Mouse (Mus musculus): ENCODE measurements at regions not wholly inside any gene's neighbourhood (a gene's known extent, or its start where the extent isn't known, plus 50 kb on each side); places are given as distances from the start of the nearest gene placed in this dataset.

GRCm38 (mm10) chr10:99375101-99375500 lies 112.1 kb downstream of the Dusp6 start:
- DNase-seq = no peak

- no peak for DNase-seq
These were observed 113.4 kb downstream of the Dusp6 start for GRCm38 (mm10) chr10:99376430-99376829.

GRCm38 (mm10) chr10:99377548-99377947 lies 114.5 kb downstream of the Dusp6 start:
- DNase-seq = no peak

- DNase-seq = no peak
These were observed 116.1 kb downstream of the Dusp6 start for GRCm38 (mm10) chr10:99379156-99379555.

- no peak for DNase-seq
These were observed 117.1 kb downstream of the Dusp6 start for GRCm38 (mm10) chr10:99380170-99380569.

GRCm38 (mm10) chr10:99383028-99383427 lies 120.0 kb downstream of the Dusp6 start:
- no peak for DNase-seq

- no peak for DNase-seq
These were observed 121.3 kb downstream of the Dusp6 start for GRCm38 (mm10) chr10:99384366-99384765.

GRCm38 (mm10) chr10:99384851-99385250 lies 121.8 kb downstream of the Dusp6 start:
- no peak for DNase-seq

GRCm38 (mm10) chr10:99385854-99386253 lies 122.8 kb downstream of the Dusp6 start:
- DNase-seq = no peak

GRCm38 (mm10) chr10:99388526-99388925 lies 125.5 kb downstream of the Dusp6 start:
- DNase-seq = peak; percentile 34

- DNase-seq = no peak
These were observed 126.0 kb downstream of the Dusp6 start for GRCm38 (mm10) chr10:99388986-99389385.

GRCm38 (mm10) chr10:99390609-99391183 lies 127.7 kb downstream of the Dusp6 start:
- no peak for DNase-seq

GRCm38 (mm10) chr10:99391725-99392124 lies 128.7 kb downstream of the Dusp6 start:
- DNase-seq = no peak

- DNase-seq = no peak
These were observed 129.9 kb downstream of the Dusp6 start for GRCm38 (mm10) chr10:99392979-99393378.

GRCm38 (mm10) chr10:99393523-99393922 lies 130.5 kb downstream of the Dusp6 start:
- no peak for DNase-seq

- no peak for DNase-seq
These were observed 132.4 kb downstream of the Dusp6 start for GRCm38 (mm10) chr10:99395411-99395810.

GRCm38 (mm10) chr10:99396630-99397029 lies 133.6 kb downstream of the Dusp6 start:
- DNase-seq = no peak

GRCm38 (mm10) chr10:99400076-99400475 lies 137.0 kb downstream of the Dusp6 start:
- DNase-seq = no peak

- no peak for DNase-seq
These were observed 143.7 kb downstream of the Dusp6 start for GRCm38 (mm10) chr10:99406764-99407163.

GRCm38 (mm10) chr10:99408786-99409185 lies 145.8 kb downstream of the Dusp6 start:
- DNase-seq = no peak

GRCm38 (mm10) chr10:99409744-99410143 lies 146.7 kb downstream of the Dusp6 start:
- peak; percentile 62 for DNase-seq

- DNase-seq = no peak
These were observed 147.7 kb downstream of the Dusp6 start for GRCm38 (mm10) chr10:99410754-99411153.

GRCm38 (mm10) chr10:99413455-99413854 lies 150.4 kb downstream of the Dusp6 start:
- no peak for DNase-seq

- DNase-seq = no peak
These were observed 153.2 kb downstream of the Dusp6 start for GRCm38 (mm10) chr10:99416271-99416670.

GRCm38 (mm10) chr10:99416896-99417479 lies 154.0 kb downstream of the Dusp6 start:
- no peak for DNase-seq
